Mouse (Mus musculus) heart, adult 2 months (tissue): ENCODE measurements around the gene Uqcc1.

Experiments
- CTCF ChIP-seq: fragments of 200-600 bp; IDR thresholded peaks from 2 replicates; pipeline ENCODE4 v1.8.1; 2022; ENCODE audit warnings: antibody characterized with exemption, mild to moderate bottlenecking, moderate library complexity
- EP300 ChIP-seq: fragments of 200-500 bp; IDR thresholded peaks from 2 replicates; pipeline ENCODE4 v1.6.1; 2011; ENCODE audit warnings: low read depth, low read length, control low read depth; ENCODE audit not compliant: insufficient read depth

- no peak for TF ChIP-seq EP300
- no peak for TF ChIP-seq CTCF
These were observed 15.0 kb upstream of the Uqcc1 start, which contains the start of gene Gdf5 for GRCm38 (mm10) chr2:155945124-155945523.
